Mouse (Mus musculus): ENCODE data around the gene Tead3. TPM values are rescaled to one million over a fixed set of nuclear protein-coding genes. Genes with fewer than 3 reads are reported as not detected.

Tead3 gene
- total RNA-seq, 2 experiments from 2014 or later, result not detected

GRCm38 (mm10) chr17:28283199-28283598 is 67.4 kb downstream of the Tead3 start:
- ATAC-seq (replicated peaks; ENCODE audit: low FRiP score, poor library complexity, severe bottlenecking), result no peak

- no peak for ATAC-seq (replicated peaks; ENCODE audit: low FRiP score, poor library complexity, severe bottlenecking)
Observed at GRCm38 (mm10) chr17:28281866-28282441, 68.7 kb downstream of the Tead3 start.

Other genes with a start within 250 kb of the Tead3 start
- gene Scube3, start 208.7 kb downstream of the Tead3 start, total RNA-seq (2015; ENCODE audit: low replicate concordance), result not detected in 2 replicates
- not detected in 2 replicates for gene Scube3, start 208.7 kb downstream of the Tead3 start, total RNA-seq (2017; ENCODE audit: low replicate concordance)
- gene Zfp523, start 173.7 kb downstream of the Tead3 start, total RNA-seq (2015; ENCODE audit: low replicate concordance), result 5.8 TPM in 1 of 2 replicates, not detected in the other
- 1.4 and 7.9 TPM in 2 replicates for gene Zfp523, start 173.7 kb downstream of the Tead3 start, total RNA-seq (2017; ENCODE audit: low replicate concordance)
- gene Def6, start 143.0 kb downstream of the Tead3 start, total RNA-seq (2015; ENCODE audit: low replicate concordance), result 5.8 and 13.8 TPM in 2 replicates
- gene Def6, start 143.0 kb downstream of the Tead3 start, total RNA-seq (2017; ENCODE audit: low replicate concordance), result 17.2 and 17.8 TPM in 2 replicates
- gene Ppard, start 118.1 kb downstream of the Tead3 start, total RNA-seq (2015; ENCODE audit: low replicate concordance), result 2.9 and 4.0 TPM in 2 replicates
- gene Ppard, start 118.1 kb downstream of the Tead3 start, total RNA-seq (2017; ENCODE audit: low replicate concordance), result 1.7 TPM in 1 of 2 replicates, not detected in the other
- gene Fance, start 37.3 kb downstream of the Tead3 start, total RNA-seq (2015; ENCODE audit: low replicate concordance), result 9.7 and 10.5 TPM in 2 replicates
- 0.76 and 9.8 TPM in 2 replicates for gene Fance, start 37.3 kb downstream of the Tead3 start, total RNA-seq (2017; ENCODE audit: low replicate concordance)
- gene Rpl10a, start 22.3 kb downstream of the Tead3 start, total RNA-seq (2015; ENCODE audit: low replicate concordance), result 515 and 750 TPM in 2 replicates
- gene Rpl10a, start 22.3 kb downstream of the Tead3 start, total RNA-seq (2017; ENCODE audit: low replicate concordance), result 184 and 203 TPM in 2 replicates
- gene Tulp1, start 14.4 kb upstream of the Tead3 start, total RNA-seq (2015; ENCODE audit: low replicate concordance), result not detected in 2 replicates
- gene Tulp1, start 14.4 kb upstream of the Tead3 start, total RNA-seq (2017; ENCODE audit: low replicate concordance), result not detected in 2 replicates
- 5.9 and 6.8 TPM in 2 replicates for gene Fkbp5, start 166.7 kb upstream of the Tead3 start, total RNA-seq (2015; ENCODE audit: low replicate concordance)
- 7.6 and 10.6 TPM in 2 replicates for gene Fkbp5, start 166.7 kb upstream of the Tead3 start, total RNA-seq (2017; ENCODE audit: low replicate concordance)
- not detected in 2 replicates for gene Armc12, start 180.0 kb upstream of the Tead3 start, total RNA-seq (2015; ENCODE audit: low replicate concordance)
- gene Armc12, start 180.0 kb upstream of the Tead3 start, total RNA-seq (2017; ENCODE audit: low replicate concordance), result not detected in 2 replicates
- gene Clpsl2, start 198.6 kb upstream of the Tead3 start, total RNA-seq (2015; ENCODE audit: low replicate concordance), result not detected in 2 replicates
- gene Clpsl2, start 198.6 kb upstream of the Tead3 start, total RNA-seq (2017; ENCODE audit: low replicate concordance), result not detected in 2 replicates
- not detected in 2 replicates for gene Clps, start 209.9 kb upstream of the Tead3 start, total RNA-seq (2015; ENCODE audit: low replicate concordance)
- not detected in 2 replicates for gene Clps, start 209.9 kb upstream of the Tead3 start, total RNA-seq (2017; ENCODE audit: low replicate concordance)
- gene Lhfpl5, start 224.8 kb upstream of the Tead3 start, total RNA-seq (2015; ENCODE audit: low replicate concordance), result not detected in 2 replicates
- gene Lhfpl5, start 224.8 kb upstream of the Tead3 start, total RNA-seq (2017; ENCODE audit: low replicate concordance), result not detected in 2 replicates